ENCODE assay signal across 20 mouse cellular contexts in the genomic region with DNA sequence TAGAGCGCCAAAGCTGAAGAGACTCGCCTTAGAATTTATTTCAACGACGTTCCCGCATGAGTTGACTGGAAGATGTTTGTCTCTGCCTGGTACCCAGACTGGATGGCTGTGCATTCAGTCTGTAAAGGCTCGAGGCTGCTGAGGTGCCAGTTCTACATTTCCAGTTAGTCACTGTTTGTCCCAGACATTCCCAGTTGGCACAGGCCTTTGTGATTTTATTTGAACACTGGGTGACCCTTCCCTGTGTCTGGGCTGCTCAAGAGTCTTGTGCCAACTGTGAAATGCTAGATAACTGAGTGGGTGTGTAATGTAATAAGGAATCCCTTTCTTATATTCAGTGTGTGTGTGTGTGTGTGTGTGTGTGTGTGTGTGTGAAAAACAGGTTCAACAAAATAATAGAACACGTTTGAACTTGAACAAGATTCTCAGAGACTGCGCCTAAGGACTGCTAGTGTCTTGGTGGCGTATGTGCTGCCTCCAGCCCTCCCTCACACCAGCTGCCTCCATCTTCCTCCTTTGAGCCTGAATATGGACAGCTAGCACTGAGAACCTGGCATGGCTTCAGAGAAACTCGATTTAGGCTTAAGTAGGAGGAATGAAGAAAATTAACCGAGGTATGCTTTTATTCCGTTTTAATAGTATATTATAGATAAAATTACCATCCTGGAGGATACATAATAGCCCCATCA.
DNase-seq lines count a peak whose midpoint lies in the region; ATAC-seq and TF ChIP-seq lines count a peak whose summit lies in the region.
"Had no signal": no experiment of that assay in that cellular context is flagged by ENCODE, and none has a peak within 500 bp of the region (broad histone marks: within the 10 kb centered on the region; RNA-seq: fewer than 3 reads in every experiment).

No protein-coding gene starts in this region.

- no peak overlapping the region for H3K9ac ChIP-seq in hindbrain, postnatal 0 days (replicated peaks; ENCODE audit: low read length)
- H3K9ac ChIP-seq in hindbrain, embryonic 14.5 days = no peak overlapping the region
- no peak overlapping the region for H3K9ac ChIP-seq in neural tube, embryonic 13.5 days
- H3K9ac ChIP-seq: heart, embryonic 15.5 days; hindbrain, embryonic 12.5 days; liver, embryonic 13.5 days; stomach, embryonic 15.5 days had no signal

- no peak for TF ChIP-seq CTCF in hindbrain, postnatal 0 days (IDR thresholded peaks at IDR 0.05; ENCODE audit: low read depth)

- H3K4me3 ChIP-seq in hindbrain, postnatal 0 days (ENCODE audit: low read length) = no peak overlapping the region
- no peak overlapping the region for H3K4me3 ChIP-seq in hindbrain, embryonic 14.5 days (replicated peaks; ENCODE audit: low read length)
- H3K4me3 ChIP-seq in neural tube, embryonic 13.5 days = no peak overlapping the region
- H3K4me3 ChIP-seq: forebrain, embryonic 10.5 days; heart, embryonic 15.5 days; hindbrain, embryonic 12.5 days; limb, embryonic 10.5 days; liver, embryonic 13.5 days; stomach, embryonic 15.5 days had no signal

- DNase-seq in cerebellum, postnatal 10 days = peak; percentile 61 to 66
- no peak for DNase-seq in cerebellum, adult 8-10 months
- DNase-seq in hindbrain, postnatal 0 days (ENCODE audit: low spot score) = peak; percentile 29
- DNase-seq in hindbrain, embryonic 14.5 days (ENCODE audit: low spot score) = no peak
- DNase-seq in neural tube, embryonic 10.5 days (ENCODE audit: extremely low spot score, low spot score) = no peak
- peak; percentile 39 to 78 for DNase-seq in right cerebral cortex, postnatal 36 days (ENCODE audit: low spot score in 2 of 2)
- no peak for DNase-seq in embryo, embryonic 10 days (ENCODE audit: low spot score)
- DNase-seq: cerebellum, adult 2 months; gastrocnemius, postnatal 25 days; kidney, adult 9 months; liver, embryonic 13.5 days; thymus, postnatal 14 days had no signal

- no peaks in the 10 kb centered on the region for H3K9me3 ChIP-seq in hindbrain, postnatal 0 days (ENCODE audit: low read length)
- H3K9me3 ChIP-seq in hindbrain, embryonic 14.5 days (ENCODE audit: control insufficient read depth, low read length) = no peaks in the 10 kb centered on the region
- no peaks in the 10 kb centered on the region for H3K9me3 ChIP-seq in neural tube, embryonic 13.5 days
- H3K9me3 ChIP-seq: forebrain, embryonic 10.5 days; heart, embryonic 15.5 days; hindbrain, embryonic 12.5 days; limb, embryonic 10.5 days; liver, embryonic 13.5 days; stomach, embryonic 15.5 days had no signal

- H3K4me2 ChIP-seq in hindbrain, postnatal 0 days (ENCODE audit: low read depth, low read length) = no peak overlapping the region
- no peak overlapping the region for H3K4me2 ChIP-seq in hindbrain, embryonic 14.5 days (replicated peaks)
- no peak overlapping the region for H3K4me2 ChIP-seq in neural tube, embryonic 13.5 days
- H3K4me2 ChIP-seq: heart, embryonic 15.5 days; hindbrain, embryonic 12.5 days; liver, embryonic 13.5 days; stomach, embryonic 15.5 days had no signal

- no peak overlapping the region for H3K27ac ChIP-seq in hindbrain, postnatal 0 days
- H3K27ac ChIP-seq in hindbrain, embryonic 14.5 days = no peak overlapping the region
- H3K27ac ChIP-seq in neural tube, embryonic 13.5 days (replicated peaks) = peak overlapping the region; percentile 69
- H3K27ac ChIP-seq: forebrain, embryonic 10.5 days; heart, embryonic 15.5 days; hindbrain, embryonic 12.5 days; limb, embryonic 10.5 days; liver, embryonic 13.5 days; stomach, embryonic 15.5 days had no signal

- H3K4me1 ChIP-seq in hindbrain, postnatal 0 days (ENCODE audit: insufficient read depth, low read length) = no peaks in the 10 kb centered on the region
- no peaks in the 10 kb centered on the region; the same call in 1 of the 2 replicates for H3K4me1 ChIP-seq in hindbrain, embryonic 14.5 days (replicated peaks; ENCODE audit: control insufficient read depth, insufficient read depth, low read length)
- peaks cover 51% of the 10 kb centered on the region for H3K4me1 ChIP-seq in neural tube, embryonic 13.5 days (replicated peaks)
- H3K4me1 ChIP-seq: stomach, embryonic 15.5 days had no signal

- WGBS in hindbrain, postnatal 0 days = 63% methylated on average over 12 of the region's 12 CpGs
- WGBS in hindbrain, embryonic 14.5 days = 70% methylated on average over 12 of the region's 12 CpGs
- WGBS in neural tube, embryonic 13.5 days = 70% methylated on average over 12 of the region's 12 CpGs

- ATAC-seq in hindbrain, postnatal 0 days = no peak
- ATAC-seq in hindbrain, embryonic 14.5 days (ENCODE audit: low FRiP score) = no peak
- ATAC-seq in neural tube, embryonic 13.5 days (ENCODE audit: low read depth) = no peak
- ATAC-seq: Patski had no signal

- H3K36me3 ChIP-seq in hindbrain, postnatal 0 days (ENCODE audit: insufficient read depth, low read length) = no peaks in the 10 kb centered on the region
- no peaks in the 10 kb centered on the region for H3K36me3 ChIP-seq in hindbrain, embryonic 14.5 days (replicated peaks; ENCODE audit: control insufficient read depth, insufficient read depth)
- H3K36me3 ChIP-seq in neural tube, embryonic 13.5 days = no peaks in the 10 kb centered on the region
- H3K36me3 ChIP-seq: forebrain, embryonic 10.5 days; heart, embryonic 15.5 days; hindbrain, embryonic 12.5 days; limb, embryonic 10.5 days; liver, embryonic 13.5 days; stomach, embryonic 15.5 days had no signal

- H3K27me3 ChIP-seq in hindbrain, postnatal 0 days (ENCODE audit: insufficient read depth, low read length) = no peaks in the 10 kb centered on the region
- no peaks in the 10 kb centered on the region for H3K27me3 ChIP-seq in hindbrain, embryonic 14.5 days (ENCODE audit: control insufficient read depth, insufficient read depth, low read length)
- no peaks in the 10 kb centered on the region for H3K27me3 ChIP-seq in neural tube, embryonic 13.5 days
- H3K27me3 ChIP-seq: CH12.LX; heart, embryonic 15.5 days; hindbrain, embryonic 12.5 days; liver, embryonic 13.5 days; Patski; stomach, embryonic 15.5 days had no signal

Comparison
In these comparisons a context has a peak if more than half of its experiments do, and no peak if none do; other contexts are left out.
1. DNase-seq: peak in cerebellum, postnatal 10 days (2 of 2), hindbrain, postnatal 0 days (single experiment) and right cerebral cortex, postnatal 36 days (2 of 2); none in cerebellum, adult 8-10 months (single experiment), hindbrain, embryonic 14.5 days (single experiment), neural tube, embryonic 10.5 days (single experiment) and embryo, embryonic 10 days (single experiment).